Mouse (Mus musculus) MEL (cell line): Measurements from ENCODE around the gene Klrb1. TPM values are rescaled to one million over a fixed set of nuclear protein-coding genes. Genes with fewer than 3 reads are reported as not detected.
"Not testable (repeated sequence)": the region's sequence is repeated elsewhere in the genome, so short reads cannot be mapped to it uniquely, and the experiment has no call there.

ENCODE experiments used
- DNase-seq: peaks from one replicate; pipeline ENCODE4 v3.0.0; 2011; ENCODE audit warnings: low read depth, low spot score
- H3K27ac ChIP-seq: 2 replicates; pipeline ENCODE4 v1.5.1; 2012; ENCODE audit warnings: low read depth, mild to moderate bottlenecking, control low read depth, low read length, moderate library complexity; ENCODE audit not compliant: control insufficient read depth
- H3K27me3 ChIP-seq, 2 experiments: fragments of 150-350 bp in 1 of 2; sonication (generic) in 1 of 2; 2 replicates each; pipeline ENCODE4 v1.6.1; 2012; ENCODE audit warnings: low read length in 2 of 2, mild to moderate bottlenecking in 2 of 2, improper control_type of control experiment in 1 of 2, moderate library complexity in 1 of 2; ENCODE audit not compliant: insufficient read depth in 2 of 2, control insufficient read depth in 1 of 2
- H3K36me3 ChIP-seq, 2 experiments: 2 replicates each; pipeline ENCODE4 v1.6.1; 2012 to 2014; ENCODE audit warnings: low read length in 2 of 2, improper control_type of control experiment in 1 of 2, inconsistent platforms in 1 of 2, mild to moderate bottlenecking in 1 of 2; ENCODE audit not compliant: insufficient read depth in 2 of 2, control insufficient read depth in 1 of 2
- H3K4me1 ChIP-seq, 2 experiments: fragments of 150-350 bp in 1 of 2; sonication (generic) in 1 of 2; 2 replicates each; pipeline ENCODE4 v1.6.1; 2012; ENCODE audit warnings: low read length in 2 of 2, improper control_type of control experiment in 1 of 2, mild to moderate bottlenecking in 1 of 2; ENCODE audit not compliant: insufficient read depth in 2 of 2, control insufficient read depth in 1 of 2
- H3K4me3 ChIP-seq, 2 experiments: fragments of 150-350 bp in 1 of 2; sonication (generic) in 1 of 2; 2 replicates each; pipeline ENCODE4 v1.5.1; 2012; ENCODE audit warnings: low read depth in 2 of 2, low read length in 2 of 2, mild to moderate bottlenecking in 2 of 2, moderate library complexity in 2 of 2, control low read depth in 1 of 2, improper control_type of control experiment in 1 of 2; ENCODE audit not compliant: control insufficient read depth in 1 of 2, insufficient read depth in 1 of 2
- H3K79me2 ChIP-seq: 2 replicates; pipeline ENCODE4 v1.6.1; 2012; ENCODE audit warnings: mild to moderate bottlenecking, low read length, moderate library complexity; ENCODE audit not compliant: control insufficient read depth, poor library complexity, insufficient read depth
- H3K9ac ChIP-seq: 2 replicates; pipeline ENCODE4 v1.6.1; 2012; ENCODE audit warnings: low read depth, mild to moderate bottlenecking, control low read depth, low read length, moderate library complexity; ENCODE audit not compliant: control insufficient read depth, poor library complexity, severe bottlenecking
- H3K9me3 ChIP-seq: fragments of 150-350 bp; sonication (generic); replicated peaks from 2 replicates; pipeline ENCODE4 v1.6.1; 2012; ENCODE audit warnings: mild to moderate bottlenecking, low read length, improper control_type of control experiment, moderate library complexity; ENCODE audit not compliant: insufficient read depth
- CHD2 ChIP-seq: IDR thresholded peaks from 2 replicates; pipeline ENCODE4 v1.6.1; 2011; ENCODE audit warnings: low read length, improper control_type of control experiment
- CTCF ChIP-seq, 3 experiments: IDR thresholded peaks in 2 of 3; conservative IDR thresholded peaks in 1 of 3; 2 replicates each; pipeline ENCODE4 v1.5.1; 2011 to 2012; ENCODE audit warnings: low read length in 3 of 3, low read depth in 2 of 3, mild to moderate bottlenecking in 2 of 3, improper control_type of control experiment in 1 of 3, inconsistent platforms in 1 of 3, mixed read lengths in 1 of 3, moderate library complexity in 1 of 3; ENCODE audit not compliant: control insufficient read depth in 1 of 3, insufficient read depth in 1 of 3, poor library complexity in 1 of 3, severe bottlenecking in 1 of 3
- GABPA ChIP-seq: IDR thresholded peaks from 2 replicates; pipeline ENCODE4 v1.6.1; 2012; ENCODE audit warnings: low read depth, mild to moderate bottlenecking, inconsistent platforms, low read length, improper control_type of control experiment, moderate library complexity
- JUND ChIP-seq: IDR thresholded peaks from 2 replicates; pipeline ENCODE4 v1.6.1; 2011; ENCODE audit warnings: low read depth, mild to moderate bottlenecking, improper control_type of control experiment, low read length
- MAFK ChIP-seq: IDR thresholded peaks from 2 replicates; pipeline ENCODE4 v1.6.1; 2011; ENCODE audit warnings: low read depth, mild to moderate bottlenecking, low read length, improper control_type of control experiment, borderline replicate concordance
- MXI1 ChIP-seq: IDR thresholded peaks from 2 replicates; pipeline ENCODE4 v1.6.1; 2011; ENCODE audit warnings: mild to moderate bottlenecking, low read depth, low read length, improper control_type of control experiment
- POLR2A ChIP-seq, 2 experiments: IDR thresholded peaks; 2 replicates each; pipeline ENCODE4 v1.6.1; 2011 to 2012; ENCODE audit warnings: low read length in 2 of 2, mild to moderate bottlenecking in 2 of 2, control low read depth in 1 of 2, improper control_type of control experiment in 1 of 2, low read depth in 1 of 2, moderate library complexity in 1 of 2; ENCODE audit not compliant: control insufficient read depth in 1 of 2, insufficient read depth in 1 of 2, poor library complexity in 1 of 2
- POLR2AphosphoS2 ChIP-seq: IDR thresholded peaks from 2 replicates; pipeline ENCODE4 v1.6.1; 2011; ENCODE audit warnings: low read length, improper control_type of control experiment
- RAD21 ChIP-seq: IDR thresholded peaks from 2 replicates; pipeline ENCODE4 v1.6.1; 2011; ENCODE audit warnings: mild to moderate bottlenecking, low read depth, low read length, improper control_type of control experiment
- RCOR1 ChIP-seq: IDR thresholded peaks from 2 replicates; pipeline ENCODE4 v1.6.1; 2012; ENCODE audit warnings: low read depth, mild to moderate bottlenecking, inconsistent platforms, low read length, improper control_type of control experiment
- SMC3 ChIP-seq: IDR thresholded peaks from 2 replicates; pipeline ENCODE4 v1.6.1; 2011; ENCODE audit warnings: low read depth, low read length, improper control_type of control experiment
- TAL1 ChIP-seq: IDR thresholded peaks from 2 replicates; pipeline ENCODE4 v1.6.1; 2012; ENCODE audit warnings: mild to moderate bottlenecking, inconsistent platforms, low read length, moderate library complexity, mixed read lengths
- UBTF ChIP-seq: IDR thresholded peaks from 2 replicates; pipeline ENCODE4 v1.6.1; 2012; ENCODE audit warnings: low read depth, mild to moderate bottlenecking, inconsistent platforms, low read length, improper control_type of control experiment, moderate library complexity, borderline replicate concordance; ENCODE audit not compliant: insufficient read depth
- USF2 ChIP-seq, 2 experiments: IDR thresholded peaks; 2 replicates each; pipeline ENCODE4 v1.6.1; 2011 to 2012; ENCODE audit warnings: improper control_type of control experiment in 2 of 2, low read length in 2 of 2, borderline replicate concordance in 1 of 2, inconsistent platforms in 1 of 2, low read depth in 1 of 2, mild to moderate bottlenecking in 1 of 2; ENCODE audit not compliant: insufficient read depth in 1 of 2
- ZC3H11A ChIP-seq: IDR thresholded peaks from 2 replicates; pipeline ENCODE4 v1.6.1; 2012; ENCODE audit warnings: low read depth, mild to moderate bottlenecking, inconsistent platforms, low read length, improper control_type of control experiment
- ZKSCAN1 ChIP-seq: IDR thresholded peaks from 2 replicates; pipeline ENCODE4 v1.6.1; 2012; ENCODE audit warnings: low read depth, mild to moderate bottlenecking, inconsistent platforms, low read length, improper control_type of control experiment, moderate library complexity
- polyA plus RNA-seq, 2 experiments: library from polyadenylated mRNA; stranded (reverse) in 1 of 2; unstranded in 1 of 2; fragments of >175 nt in 1 of 2; fragments of >200 nt in 1 of 2; gene quantifications; 2 replicates each; pipeline versions ENCODE4 v1.2.1 to v1.2.4; 2012; ENCODE audit warnings: low replicate concordance in 2 of 2, low read depth in 1 of 2; ENCODE audit not compliant: insufficient read length in 2 of 2, insufficient read depth in 1 of 2, missing spikeins in 1 of 2
- total RNA-seq: library from RNA; depleted of rRNA; stranded (reverse); fragments of 300-350 nt; gene quantifications from 2 replicates; pipeline ENCODE4 v1.2.3, GENCODE M21; 2012

Gene Klrb1
- total and polyA plus RNA-seq, 3 experiments, result not detected

DNA sequence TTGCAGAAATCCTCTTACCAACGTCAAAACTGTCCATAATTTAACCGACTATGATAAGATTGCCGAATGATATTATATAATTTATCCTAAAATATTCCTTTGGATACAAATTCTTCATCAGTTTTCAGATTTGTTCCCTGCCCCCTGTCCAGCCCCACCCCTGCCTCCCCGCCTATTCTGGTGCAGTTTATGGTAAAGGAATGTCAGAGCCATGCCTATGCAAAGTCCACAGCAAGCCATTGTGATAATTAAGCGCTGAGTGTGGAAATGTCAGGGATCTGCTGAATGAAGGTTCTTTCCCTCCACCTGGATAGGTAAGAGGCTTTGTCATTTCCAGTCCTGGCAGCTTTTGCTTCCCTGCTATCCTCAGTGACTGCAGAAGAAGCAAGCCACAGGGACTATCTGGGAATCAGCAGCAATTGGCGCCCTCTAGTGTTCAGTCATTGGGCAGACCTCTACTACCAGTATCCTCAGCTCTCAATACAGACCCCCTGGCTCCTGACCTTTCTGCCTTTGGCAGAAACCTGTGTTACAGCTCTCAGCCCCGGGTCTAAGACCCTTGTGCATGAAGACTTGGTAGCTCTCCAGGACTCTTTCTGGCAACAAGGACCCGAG lies 30.9 kb upstream of the Klrb1 start:
- not testable (repeated sequence) for H3K27ac ChIP-seq, H3K36me3 ChIP-seq, H3K4me3 ChIP-seq, H3K79me2 ChIP-seq, H3K9ac ChIP-seq
- peak; percentile 45 for DNase-seq
- TF ChIP-seq SMC3 (peak; percentile 17; the same call in 1 of the 2 replicates), RAD21 (peak; percentile 20), CTCF (IDR thresholded peaks at IDR 0.05 in 2 of 3, conservative IDR thresholded peaks at IDR 0.05 in 1 of 3; ENCODE audit: control insufficient read depth in 1 of 3, insufficient read depth in 1 of 3, low read depth in 2 of 3, low read length in 3 of 3, poor library complexity in 1 of 3, severe bottlenecking in 1 of 3) (peak in 2 of 3 experiments; percentile 9 to 36; a peak in 4 of 6 replicates)
- TF ChIP-seq, all 39 proteins: peak for 3; not testable (repeated sequence) for 36
- H3K27me3 ChIP-seq, H3K9me3 ChIP-seq, H3K4me1 ChIP-seq: not testable (repeated sequence)

DNA sequence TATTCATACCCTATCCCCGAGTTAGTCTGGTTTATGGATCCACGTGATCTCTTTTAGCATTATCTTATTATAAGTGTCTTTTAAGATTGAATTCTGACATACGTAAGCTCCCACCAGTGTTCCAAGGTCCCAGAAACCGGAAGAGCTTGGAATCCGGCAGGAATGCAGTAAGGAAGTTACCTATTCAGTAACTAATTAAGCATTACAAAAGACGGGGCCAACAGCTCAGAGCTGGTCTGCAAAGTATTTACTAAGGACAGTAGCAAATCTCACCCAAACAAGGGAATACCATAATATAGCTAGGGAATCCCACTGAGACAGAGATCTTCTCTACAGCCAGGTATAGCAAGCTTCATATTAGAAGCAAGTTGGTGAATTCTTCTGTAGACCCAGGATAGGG lies 24.1 kb upstream of the Klrb1 start:
- H3K4me1 ChIP-seq, DNase-seq, H3K9me3 ChIP-seq, H3K36me3 ChIP-seq, H3K27me3 ChIP-seq, H3K4me3 ChIP-seq, H3K79me2 ChIP-seq, H3K9ac ChIP-seq, H3K27ac ChIP-seq: not testable (repeated sequence)

- H3K4me3 ChIP-seq, result no peak overlapping the region
- H3K9me3 ChIP-seq, result no peaks in the 10 kb centered on the region
- H3K27me3 ChIP-seq, result no peaks in the 10 kb centered on the region
- no peaks in the 10 kb centered on the region for H3K36me3 ChIP-seq
- no peak overlapping the region for H3K9ac ChIP-seq
- H3K27ac ChIP-seq, result no peak overlapping the region
- H3K4me1 ChIP-seq, result no peaks in the 10 kb centered on the region
- no peaks in the 10 kb centered on the region for H3K79me2 ChIP-seq
- TF ChIP-seq POLR2A (IDR thresholded peaks at IDR 0.05; ENCODE audit: control insufficient read depth in 1 of 2, insufficient read depth in 1 of 2, low read depth in 1 of 2, low read length in 2 of 2, poor library complexity in 1 of 2) (no peak), UBTF (no peak), POLR2AphosphoS2 (no peak), RCOR1 (no peak), MXI1 (no peak), USF2 (IDR thresholded peaks at IDR 0.05; ENCODE audit: borderline replicate concordance in 1 of 2, insufficient read depth in 1 of 2, low read depth in 1 of 2, low read length in 2 of 2) (no peak), ZKSCAN1 (no peak), TAL1 (no peak), GABPA (no peak), JUND (no peak), MAFK (no peak), CHD2 (no peak), ZC3H11A (no peak)
- DNase-seq, result no peak
Observed at GRCm38 (mm10) chr6:128737445-128737844, 14.6 kb upstream of the Klrb1 start.
